Comparison of ENCODE assay signal across 14 mouse cellular contexts in genomic region chr15:91252956-91253355, GRCm38 (mm10). TPM values are rescaled to one million over a fixed set of nuclear protein-coding genes. Genes with fewer than 3 reads are reported as not detected.
A peak's percentile ranks its signal among the peaks of the same experiment; 100 is the strongest.
DNase-seq lines count a peak whose midpoint lies in the region; ATAC-seq and TF ChIP-seq lines count a peak whose summit lies in the region.
"Had no signal": no experiment of that assay in that cellular context is flagged by ENCODE, and none has a peak within 500 bp of the region (broad histone marks: within the 10 kb centered on the region; RNA-seq: fewer than 3 reads in every experiment).

No protein-coding gene starts in this region.

- no peak overlapping the region for H3K9ac ChIP-seq in heart, postnatal 0 days (replicated peaks; ENCODE audit: low read depth, low read length)
- no peak overlapping the region for H3K9ac ChIP-seq in heart, embryonic 11.5 days (ENCODE audit: low read depth, low read length)
- H3K9ac ChIP-seq in midbrain, embryonic 14.5 days (replicated peaks; ENCODE audit: low read length) = no peak overlapping the region
- no peak overlapping the region for H3K9ac ChIP-seq in midbrain, embryonic 15.5 days
- H3K9ac ChIP-seq: hindbrain, embryonic 15.5 days had no signal

- no peaks in the 10 kb centered on the region for H3K27me3 ChIP-seq in heart, postnatal 0 days (ENCODE audit: control insufficient read depth, insufficient read depth, low read length)
- no peaks in the 10 kb centered on the region for H3K27me3 ChIP-seq in heart, embryonic 11.5 days (ENCODE audit: control insufficient read depth, insufficient read depth, low read length)
- H3K27me3 ChIP-seq in midbrain, embryonic 14.5 days (ENCODE audit: control insufficient read depth, insufficient read depth, low read length) = no peaks in the 10 kb centered on the region
- no peaks in the 10 kb centered on the region for H3K27me3 ChIP-seq in midbrain, embryonic 15.5 days (replicated peaks)
- H3K27me3 ChIP-seq: CH12.LX; hindbrain, embryonic 15.5 days had no signal

- H3K4me3 ChIP-seq in heart, postnatal 0 days (ENCODE audit: low read depth, low read length) = no peak overlapping the region
- no peak overlapping the region for H3K4me3 ChIP-seq in heart, embryonic 11.5 days (ENCODE audit: low read depth, low read length)
- no peak overlapping the region for H3K4me3 ChIP-seq in midbrain, embryonic 14.5 days (replicated peaks; ENCODE audit: low read depth, low read length)
- H3K4me3 ChIP-seq in midbrain, embryonic 15.5 days = no peak overlapping the region
- H3K4me3 ChIP-seq: hindbrain, embryonic 15.5 days had no signal

- no peak for TF ChIP-seq EP300 in heart, postnatal 0 days (IDR thresholded peaks at IDR 0.05; ENCODE audit: low read depth)

- no peaks in the 10 kb centered on the region for H3K9me3 ChIP-seq in heart, postnatal 0 days (replicated peaks; ENCODE audit: control insufficient read depth, low read length)
- no peaks in the 10 kb centered on the region for H3K9me3 ChIP-seq in heart, embryonic 11.5 days (replicated peaks; ENCODE audit: control insufficient read depth, low read length)
- H3K9me3 ChIP-seq in midbrain, embryonic 14.5 days (ENCODE audit: control insufficient read depth, low read length) = no peaks in the 10 kb centered on the region
- H3K9me3 ChIP-seq in midbrain, embryonic 15.5 days = no peaks in the 10 kb centered on the region
- H3K9me3 ChIP-seq: hindbrain, embryonic 15.5 days had no signal

- no peaks in the 10 kb centered on the region for H3K4me1 ChIP-seq in heart, postnatal 0 days (ENCODE audit: control insufficient read depth, insufficient read depth)
- H3K4me1 ChIP-seq in heart, embryonic 11.5 days (ENCODE audit: control insufficient read depth, insufficient read depth, low read length) = no peaks in the 10 kb centered on the region
- H3K4me1 ChIP-seq in midbrain, embryonic 14.5 days (ENCODE audit: control insufficient read depth, insufficient read depth, low read length) = peaks cover 4% of the 10 kb centered on the region; the same call in 1 of the 2 replicates
- no peaks in the 10 kb centered on the region for H3K4me1 ChIP-seq in midbrain, embryonic 15.5 days
- H3K4me1 ChIP-seq: hindbrain, embryonic 15.5 days had no signal

- H3K4me2 ChIP-seq in heart, postnatal 0 days (ENCODE audit: low read depth, low read length) = no peak overlapping the region
- H3K4me2 ChIP-seq in heart, embryonic 11.5 days = no peak overlapping the region
- no peak overlapping the region for H3K4me2 ChIP-seq in midbrain, embryonic 14.5 days (ENCODE audit: low read length)
- H3K4me2 ChIP-seq in midbrain, embryonic 15.5 days = no peak overlapping the region
- H3K4me2 ChIP-seq: hindbrain, embryonic 15.5 days had no signal

- 0 out of 2 replicates have a peak, but pooled peaks have one; percentile 16 for TF ChIP-seq CTCF in heart, postnatal 0 days (IDR thresholded peaks at IDR 0.05; ENCODE audit: low read depth)

- no peak overlapping the region for H3K27ac ChIP-seq in heart, postnatal 0 days (ENCODE audit: low read depth)
- H3K27ac ChIP-seq in heart, embryonic 11.5 days (ENCODE audit: low read depth, low read length) = no peak overlapping the region
- no peak overlapping the region for H3K27ac ChIP-seq in midbrain, embryonic 14.5 days (replicated peaks; ENCODE audit: low read depth, low read length)
- H3K27ac ChIP-seq in midbrain, embryonic 15.5 days = no peak overlapping the region
- H3K27ac ChIP-seq: hindbrain, embryonic 15.5 days had no signal

- WGBS in heart, postnatal 0 days = 37% methylated on average over 8 of the region's 8 CpGs
- 45% methylated on average over 8 of the region's 8 CpGs for WGBS in heart, embryonic 11.5 days (ENCODE audit: insufficient replicate concordance)
- WGBS in midbrain, embryonic 14.5 days = 47% methylated on average over 8 of the region's 8 CpGs
- WGBS in midbrain, embryonic 15.5 days = 47% methylated on average over 8 of the region's 8 CpGs

- no peaks in the 10 kb centered on the region for H3K36me3 ChIP-seq in heart, postnatal 0 days (replicated peaks; ENCODE audit: control insufficient read depth, insufficient read depth, low read length)
- H3K36me3 ChIP-seq in heart, embryonic 11.5 days (ENCODE audit: control insufficient read depth, insufficient read depth, low read length) = no peaks in the 10 kb centered on the region
- no peaks in the 10 kb centered on the region for H3K36me3 ChIP-seq in midbrain, embryonic 14.5 days (ENCODE audit: control insufficient read depth, insufficient read depth, low read length)
- H3K36me3 ChIP-seq in midbrain, embryonic 15.5 days (replicated peaks) = no peaks in the 10 kb centered on the region
- H3K36me3 ChIP-seq: hindbrain, embryonic 15.5 days had no signal

- ATAC-seq in heart, postnatal 0 days (ENCODE audit: insufficient read depth, low read depth) = no peak
- ATAC-seq in heart, embryonic 11.5 days (replicated peaks; ENCODE audit: insufficient number of reproducible peaks, low FRiP score, low TSS enrichment) = no peak
- no peak for ATAC-seq in midbrain, embryonic 14.5 days (ENCODE audit: low FRiP score, low TSS enrichment)
- ATAC-seq in midbrain, embryonic 15.5 days (replicated peaks) = no peak
- ATAC-seq in erythroid progenitor cell, adult 5-6 weeks (replicated peaks; ENCODE audit: low FRiP score, poor library complexity, severe bottlenecking) = 0 out of 2 replicates have a peak, but pooled peaks have one; percentile 32
- ATAC-seq in activated CD4-positive, CD25-positive, alpha-beta regulatory T cell, adult 4 months = no peak
- ATAC-seq: forebrain, embryonic 16.5 days had no signal

- DNase-seq in heart, postnatal 0 days (ENCODE audit: low spot score) = no peak
- peak; percentile 43 for DNase-seq in midbrain, embryonic 14.5 days
- DNase-seq in spleen, postnatal 10 days (ENCODE audit: low spot score in 2 of 2) = no peak
- DNase-seq: kidney, postnatal 36 days; thymus, adult 2 months had no signal

RNA-seq across cellular contexts. Expression of gene CN725425, which starts 53.7 kb away (rescaled TPM):
- not detected in 2 replicates for total RNA-seq in heart, postnatal 0 days (2014; rRNA removed; ENCODE audit: low replicate concordance)
- polyA plus RNA-seq in heart, postnatal 0 days (2015; fragmentation: Nextera tagmentation; extraction: Ambion mirVana) = not detected in 2 replicates
- polyA plus RNA-seq in heart, embryonic 11.5 days (2014; fragmentation: Nextera tagmentation; extraction: Ambion mirVana) = not detected in 2 replicates
- 0.11 TPM in 1 of 2 replicates, not detected in the other for polyA plus RNA-seq in midbrain, embryonic 14.5 days (2014; fragmentation: Nextera tagmentation; extraction: Ambion mirVana)
- polyA plus RNA-seq in midbrain, embryonic 15.5 days (2015; fragmentation: Nextera tagmentation; extraction: Ambion mirVana) = not detected in 2 replicates
- total RNA-seq in erythroid progenitor cell, adult 5-6 weeks (2015; ENCODE audit: low replicate concordance) = not detected in 2 replicates
- total RNA-seq in erythroid progenitor cell, adult 5-6 weeks (2017; ENCODE audit: low replicate concordance) = not detected in 2 replicates
- polyA plus RNA-seq in activated CD4-positive, CD25-positive, alpha-beta regulatory T cell, adult 4 months (2017; shearing (Covaris generic)) = not detected
- total RNA-seq: CH12.LX; monocyte, adult 5-6 weeks had no signal
- polyA plus RNA-seq: forebrain, embryonic 16.5 days; hindbrain, embryonic 15.5 days; lung, embryonic 16.5 days; thymus, adult 2 months had no signal
